Mouse (Mus musculus): ENCODE data around the gene Cntn6. TPM values are rescaled to one million over a fixed set of nuclear protein-coding genes. Genes with fewer than 3 reads are reported as not detected.

The Cntn6 gene
- total and polyA plus RNA-seq, 3 experiments, result 0.13 to 0.66 (median 0.30) TPM

DNA sequence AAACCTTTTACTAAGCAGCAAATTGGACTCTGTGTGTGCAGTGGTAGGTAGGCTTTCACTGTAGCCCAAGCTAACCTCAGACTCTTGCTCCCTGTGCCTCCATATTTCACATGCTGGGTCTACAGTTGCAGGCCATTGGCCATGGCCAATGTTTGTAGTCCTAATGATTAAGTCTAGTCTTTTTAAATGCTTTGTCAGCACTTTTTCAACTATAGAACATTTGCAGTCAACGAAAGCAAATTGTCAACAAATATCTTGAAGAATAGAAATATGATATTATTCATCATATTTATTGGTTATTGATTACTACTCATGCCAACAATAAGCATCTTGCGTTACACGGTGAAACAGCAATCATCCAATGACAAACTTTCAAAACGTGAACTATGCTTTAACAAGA lies 246.4 kb downstream of the Cntn6 start:
- TF ChIP-seq USF2 (conservative IDR thresholded peaks at IDR 0.05; ENCODE audit: low read depth, low read length) (no peak), MAFK (IDR thresholded peaks at IDR 0.05; ENCODE audit: insufficient replicate concordance, low read length) (peak; percentile 73)
- in situ Hi-C loops (cut with MboI; ENCODE audit: low pct_ligation_motif_present, low pct_unique_long_range_greater_than_20kb, low sequenced_read_pairs), result no loop called here

DNA sequence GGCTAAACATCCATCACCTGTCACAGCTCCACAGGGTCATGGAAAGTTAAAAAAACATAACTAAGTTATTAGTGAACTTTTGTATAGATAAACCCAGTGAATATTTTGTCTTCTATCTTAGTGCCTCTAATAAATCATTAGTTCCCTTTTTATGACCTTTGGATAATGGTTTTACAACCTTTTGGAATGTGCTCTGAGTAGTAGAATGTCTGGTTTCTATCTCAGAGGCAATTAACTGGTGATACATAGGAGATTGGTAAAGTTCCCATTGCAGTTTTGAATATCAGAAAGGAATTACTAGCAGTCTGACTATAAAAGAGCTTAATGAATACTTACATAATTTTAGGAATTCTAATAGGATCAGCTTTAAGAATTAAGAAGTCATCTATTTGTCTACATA lies 265.5 kb downstream of the Cntn6 start:
- dilution Hi-C loops (cut with MboI; ENCODE audit: extremely low pct_ligation_motif_present, extremely low pct_unique_long_range_greater_than_20kb, low sequenced_read_pairs) (no loop called here), in situ Hi-C loops (cut with MboI; ENCODE audit: low pct_ligation_motif_present, low pct_unique_long_range_greater_than_20kb, low sequenced_read_pairs) (no loop called here)
- Histone ChIP-seq H3K9me3 (replicated peaks; ENCODE audit: low read length) (no peaks in the 10 kb centered on the region), H3K4me3 (replicated peaks in 1 of 3; ENCODE audit: low read depth in 2 of 3, low read length in 2 of 3, poor library complexity in 1 of 3) (no peak overlapping the region), H3K4me2 (ENCODE audit: insufficient read depth, low read depth, poor library complexity, severe bottlenecking) (no peak overlapping the region), H3K36me3 (replicated peaks in 1 of 2; ENCODE audit: control insufficient read depth in 1 of 2, insufficient read depth in 1 of 2, low read length in 1 of 2) (no peaks in the 10 kb centered on the region), H3K9ac (ENCODE audit: insufficient read depth, low read depth) (no peak overlapping the region), H3K27ac (ENCODE audit: insufficient read depth, low read depth) (no peak overlapping the region), H3K4me1 (ENCODE audit: control insufficient read depth in 1 of 2, insufficient read depth in 2 of 2) (no peaks in the 10 kb centered on the region), H3K79me2 (replicated peaks; ENCODE audit: control insufficient read depth, extremely low read depth, insufficient read depth, poor library complexity, severe bottlenecking) (no peaks in the 10 kb centered on the region), H3K27me3 (replicated peaks) (no peaks in the 10 kb centered on the region)
- DNase-seq (ENCODE audit: extremely low read depth), result no peak
- TF ChIP-seq RCOR1 (conservative IDR thresholded peaks at IDR 0.05; ENCODE audit: low read depth, low read length) (no peak), USF1 (IDR thresholded peaks at IDR 0.05; ENCODE audit: low read depth, low read length) (no peak)

More for the DNA sequence above, 246.4 kb downstream of the Cntn6 start:
- Histone ChIP-seq H3K4me1 (ENCODE audit: control insufficient read depth in 1 of 2, insufficient read depth in 2 of 2) (no peaks in the 10 kb centered on the region), H3K79me2 (replicated peaks; ENCODE audit: control insufficient read depth, extremely low read depth, insufficient read depth, poor library complexity, severe bottlenecking) (no peaks in the 10 kb centered on the region), H3K4me2 (ENCODE audit: insufficient read depth, low read depth, poor library complexity, severe bottlenecking) (no peak overlapping the region), H3K27me3 (replicated peaks) (no peaks in the 10 kb centered on the region), H3K9me3 (replicated peaks; ENCODE audit: low read length) (no peaks in the 10 kb centered on the region), H3K36me3 (replicated peaks in 1 of 2; ENCODE audit: control insufficient read depth in 1 of 2, insufficient read depth in 1 of 2, low read length in 1 of 2) (no peaks in the 10 kb centered on the region), H3K9ac (ENCODE audit: insufficient read depth, low read depth) (no peak overlapping the region), H3K4me3 (replicated peaks in 1 of 3; ENCODE audit: low read depth in 2 of 3, low read length in 2 of 3, poor library complexity in 1 of 3) (no peak overlapping the region), H3K27ac (ENCODE audit: insufficient read depth, low read depth) (no peak overlapping the region)
- no peak for DNase-seq (ENCODE audit: extremely low read depth)
- dilution Hi-C loops (cut with MboI; ENCODE audit: extremely low pct_ligation_motif_present, extremely low pct_unique_long_range_greater_than_20kb, low sequenced_read_pairs), result no loop called here

DNA sequence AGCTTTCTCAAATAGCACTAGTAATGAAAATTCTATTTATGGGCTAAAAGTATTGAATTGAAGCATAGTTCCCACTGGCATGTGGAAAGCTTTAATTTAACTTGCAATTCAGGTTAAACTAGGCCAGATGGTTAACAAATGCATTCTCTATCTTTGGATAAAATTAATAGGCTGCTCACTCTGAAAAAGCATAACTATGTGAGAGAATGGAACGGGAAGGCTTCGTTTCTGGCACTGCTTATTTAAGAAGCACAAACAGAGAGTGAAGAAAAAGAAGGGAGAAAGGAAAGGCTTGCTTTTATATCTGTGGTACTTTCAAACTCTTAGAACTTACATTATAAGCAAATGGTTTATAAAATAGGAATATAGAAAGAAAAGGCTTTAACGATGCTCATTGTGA lies 268.6 kb downstream of the Cntn6 start:
- no peak overlapping the region for H3K27ac ChIP-seq (ENCODE audit: insufficient read depth, low read depth)
- H3K79me2 ChIP-seq (replicated peaks; ENCODE audit: control insufficient read depth, extremely low read depth, insufficient read depth, poor library complexity, severe bottlenecking), result no peaks in the 10 kb centered on the region
- H3K4me2 ChIP-seq (ENCODE audit: insufficient read depth, low read depth, poor library complexity, severe bottlenecking), result no peak overlapping the region
- no peak for TF ChIP-seq SIN3A (IDR thresholded peaks at IDR 0.05; ENCODE audit: low read length)
- TF ChIP-seq JUND (conservative IDR thresholded peaks at IDR 0.05; ENCODE audit: low read depth, low read length), result no peak
- no peak for TF ChIP-seq CTCF (conservative IDR thresholded peaks at IDR 0.05 in 1 of 2, IDR thresholded peaks at IDR 0.05 in 1 of 2; ENCODE audit: low read depth in 2 of 2, low read length in 2 of 2)
- no peak for TF ChIP-seq CHD2 (IDR thresholded peaks at IDR 0.05; ENCODE audit: low read length)
- no peak for TF ChIP-seq ZC3H11A (IDR thresholded peaks at IDR 0.05; ENCODE audit: low read depth, low read length)
- TF ChIP-seq ELF1 (IDR thresholded peaks at IDR 0.05; ENCODE audit: low read depth, low read length), result no peak
- TF ChIP-seq USF2 (conservative IDR thresholded peaks at IDR 0.05; ENCODE audit: low read depth, low read length), result no peak
- no peak for TF ChIP-seq HCFC1 (IDR thresholded peaks at IDR 0.05; ENCODE audit: low read depth, low read length)
- TF ChIP-seq MYC (IDR thresholded peaks at IDR 0.05; ENCODE audit: low read depth, low read length), result no peak
- TF ChIP-seq MAFK (IDR thresholded peaks at IDR 0.05; ENCODE audit: insufficient replicate concordance, low read length), result no peak
- TF ChIP-seq MAZ (IDR thresholded peaks at IDR 0.05; ENCODE audit: low read depth, low read length), result no peak
- no peak for TF ChIP-seq PAX5 (IDR thresholded peaks at IDR 0.05; ENCODE audit: low read length)
- TF ChIP-seq POLR2AphosphoS2 (IDR thresholded peaks at IDR 0.05; ENCODE audit: low read depth, low read length), result no peak
- TF ChIP-seq RAD21 (IDR thresholded peaks at IDR 0.05; ENCODE audit: low read depth, low read length), result no peak
- TF ChIP-seq UBTF (IDR thresholded peaks at IDR 0.05; ENCODE audit: low read depth, low read length), result no peak
- TF ChIP-seq MXI1 (IDR thresholded peaks at IDR 0.05; ENCODE audit: low read depth, low read length), result no peak
- TF ChIP-seq RCOR1 (conservative IDR thresholded peaks at IDR 0.05; ENCODE audit: low read depth, low read length), result no peak
- no peak for TF ChIP-seq E2F4 (IDR thresholded peaks at IDR 0.05; ENCODE audit: insufficient replicate concordance, low read depth, low read length)
- H3K27me3 ChIP-seq (replicated peaks), result no peaks in the 10 kb centered on the region
- in situ Hi-C loops (cut with MboI; ENCODE audit: low pct_ligation_motif_present, low pct_unique_long_range_greater_than_20kb, low sequenced_read_pairs), result no loop called here
- H3K9ac ChIP-seq (ENCODE audit: insufficient read depth, low read depth), result no peak overlapping the region
- no peaks in the 10 kb centered on the region for H3K4me1 ChIP-seq (ENCODE audit: control insufficient read depth in 1 of 2, insufficient read depth in 2 of 2)
- no peak for DNase-seq (ENCODE audit: extremely low read depth)
- H3K36me3 ChIP-seq (replicated peaks in 1 of 2; ENCODE audit: control insufficient read depth in 1 of 2, insufficient read depth in 1 of 2, low read length in 1 of 2), result no peaks in the 10 kb centered on the region
- H3K9me3 ChIP-seq (replicated peaks; ENCODE audit: low read length), result no peaks in the 10 kb centered on the region
- dilution Hi-C loops (cut with MboI; ENCODE audit: extremely low pct_ligation_motif_present, extremely low pct_unique_long_range_greater_than_20kb, low sequenced_read_pairs), result no loop called here
- H3K4me3 ChIP-seq (replicated peaks in 1 of 3; ENCODE audit: low read depth in 2 of 3, low read length in 2 of 3, poor library complexity in 1 of 3), result no peak overlapping the region

All from CH12.LX (cell line).